ENCODE assay signal across 8 mouse cellular contexts in the genomic region with DNA sequence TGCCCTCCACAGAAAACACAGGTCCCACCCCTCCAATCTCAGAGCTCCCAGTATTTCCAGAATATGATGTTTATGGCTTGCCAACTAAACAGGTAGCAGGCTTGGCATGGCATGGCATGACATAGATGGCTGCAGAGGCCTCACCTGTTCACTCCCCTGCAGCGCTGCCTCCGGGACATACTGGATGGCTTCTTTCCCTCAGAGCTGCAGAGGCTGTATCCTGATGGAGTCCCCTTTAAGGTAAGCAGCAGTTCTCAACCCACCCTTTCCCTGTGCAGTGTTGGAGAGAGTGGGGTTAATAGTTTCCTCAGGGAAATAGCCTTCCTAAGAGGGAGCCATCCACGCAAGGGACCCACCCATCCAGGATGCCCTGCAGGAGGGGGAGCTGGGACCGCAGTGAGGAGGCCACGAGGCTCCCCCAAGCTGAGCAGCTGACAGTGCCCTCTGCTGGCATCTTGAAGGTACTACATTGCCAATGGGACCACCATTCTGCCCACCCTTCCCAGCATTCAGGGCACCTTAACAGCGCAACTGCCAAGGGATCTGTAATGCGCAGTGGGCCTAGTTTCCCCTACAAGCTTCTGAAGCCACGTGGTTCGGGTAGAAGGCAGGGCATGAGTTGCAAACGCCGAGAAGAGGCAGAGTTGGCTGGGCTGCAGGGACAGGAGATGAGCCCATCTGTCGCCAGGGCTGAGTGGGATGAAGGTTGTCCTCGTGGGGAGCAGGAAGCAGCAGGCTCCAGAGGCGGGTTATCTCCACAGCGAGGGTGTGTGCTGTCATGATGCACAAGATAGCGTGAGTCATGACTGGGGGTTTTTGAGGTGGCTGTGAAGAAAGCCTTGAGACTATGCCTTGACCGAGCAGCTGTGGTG. TPM values are rescaled to one million over a fixed set of nuclear protein-coding genes. Genes with fewer than 3 reads are reported as not detected.
A peak's percentile ranks its signal among the peaks of the same experiment; 100 is the strongest.
DNase-seq lines count a peak whose midpoint lies in the region; ATAC-seq lines count a peak whose summit lies in the region.

No protein-coding gene starts in this region.

- H3K9ac ChIP-seq in liver, embryonic 15.5 days, result no peak overlapping the region

- no peaks in the 10 kb centered on the region for H3K9me3 ChIP-seq in liver, embryonic 15.5 days (replicated peaks)

- no peak overlapping the region for H3K27ac ChIP-seq in liver, embryonic 15.5 days (replicated peaks)

- peak overlapping the region; percentile 38; the same call in 1 of the 2 replicates for H3K4me2 ChIP-seq in liver, embryonic 15.5 days

- H3K4me1 ChIP-seq in liver, embryonic 15.5 days (replicated peaks), result peaks cover 55% of the 10 kb centered on the region

- H3K27me3 ChIP-seq in liver, embryonic 15.5 days, result peaks cover 3% of the 10 kb centered on the region; the same call in 1 of the 2 replicates

- ATAC-seq in liver, embryonic 15.5 days (ENCODE audit: insufficient read depth), result no peak

- 13% methylated on average over 17 of the region's 17 CpGs for WGBS in liver, embryonic 15.5 days (ENCODE audit: insufficient replicate concordance)

- DNase-seq in spleen, adult 18-20 months, result peak; percentile 55 to 69
- DNase-seq in spleen, adult 12 weeks (ENCODE audit: low spot score), result no peak
- DNase-seq in c-Kit-positive CD71-positive TER-119-negative erythroid progenitor cells, embryonic 14.5 days (ENCODE audit: low read depth), result peak; percentile 61
- peak; percentile 64 for DNase-seq in forelimb bud, embryonic 11.5 days (ENCODE audit: low read depth, low spot score)
- DNase-seq in layer of hippocampus, adult 11-12 months (ENCODE audit: low spot score), result peak; percentile 87
- DNase-seq in right cerebral cortex, adult 18-20 months, result peak; percentile 95
- no peak for DNase-seq in ovary, postnatal 36 days (ENCODE audit: low spot score)

- no peak overlapping the region for H3K4me3 ChIP-seq in liver, embryonic 15.5 days (replicated peaks)

- H3K36me3 ChIP-seq in liver, embryonic 15.5 days (replicated peaks), result no peaks in the 10 kb centered on the region

RNA-seq across cellular contexts. Expression of a gene that starts 4.7 kb away (rescaled TPM):
- polyA plus RNA-seq in liver, embryonic 15.5 days (2015; fragmentation: Nextera tagmentation; extraction: Ambion mirVana), result 151 and 166 TPM in 2 replicates

RNA-seq across cellular contexts. Expression of a gene that starts 21.5 kb away (rescaled TPM):
- polyA plus RNA-seq in liver, embryonic 15.5 days (2015; fragmentation: Nextera tagmentation; extraction: Ambion mirVana), result 1.8 and 2.1 TPM in 2 replicates

RNA-seq across cellular contexts. Expression of a gene that starts 29.0 kb away (rescaled TPM):
- 47.4 and 51.5 TPM in 2 replicates for polyA plus RNA-seq in liver, embryonic 15.5 days (2015; fragmentation: Nextera tagmentation; extraction: Ambion mirVana)

Comparison
In these comparisons a context has a peak if more than half of its experiments do, and no peak if none do; other contexts are left out.
1. DNase-seq: peak in spleen, adult 18-20 months (2 of 2), c-Kit-positive CD71-positive TER-119-negative erythroid progenitor cells, embryonic 14.5 days (single experiment), forelimb bud, embryonic 11.5 days (single experiment), layer of hippocampus, adult 11-12 months (single experiment) and right cerebral cortex, adult 18-20 months (single experiment); none in spleen, adult 12 weeks (single experiment) and ovary, postnatal 36 days (single experiment).